Mouse (Mus musculus) brain, embryonic 14.5 days (tissue): ENCODE data around the gene Nox1.

Source experiments
- CTCF ChIP-seq: fragments of 200-500 bp; IDR thresholded peaks from 2 replicates; pipeline ENCODE4 v1.5.1; 2012; ENCODE audit warnings: inconsistent platforms, mild to moderate bottlenecking, moderate library complexity, borderline replicate concordance; ENCODE audit not compliant: insufficient read depth, insufficient read length; ENCODE audit errors: extremely low read depth
- POLR2A ChIP-seq: fragments of 200-500 bp; IDR thresholded peaks from 2 replicates; pipeline ENCODE4 v1.6.1; 2012; ENCODE audit warnings: mild to moderate bottlenecking, inconsistent platforms, borderline replicate concordance; ENCODE audit not compliant: poor library complexity, insufficient read depth, insufficient read length, severe bottlenecking; ENCODE audit errors: extremely low read depth

DNA sequence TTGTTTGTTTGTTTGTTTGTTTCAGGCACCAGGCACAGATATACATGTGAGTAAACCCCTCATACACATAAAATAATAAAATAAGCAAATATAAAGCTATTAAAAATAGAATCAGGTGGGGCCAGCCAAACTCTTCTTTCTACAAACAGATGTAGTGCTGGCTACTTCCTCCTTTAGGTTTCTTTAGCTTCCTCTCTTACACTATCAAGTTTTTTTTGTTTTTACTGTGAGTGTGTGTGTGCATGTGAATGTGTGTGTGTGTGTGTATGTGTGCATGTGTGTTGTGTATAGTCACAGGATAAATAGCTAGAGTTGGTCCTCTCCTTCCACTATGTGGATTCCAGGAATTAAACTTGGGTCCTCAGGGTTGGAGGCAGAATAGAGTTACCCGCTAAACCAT, 47.1 kb downstream of the Nox1 start:
- TF ChIP-seq CTCF, result no peak
- TF ChIP-seq POLR2A, result no peak
